Mouse (Mus musculus) frontal cortex, postnatal 14 days (tissue): Measurements from ENCODE around the gene Cd163.

Source experiments
- DNase-seq, 2 experiments: peaks; one replicate each; pipeline ENCODE4 v3.0.0; 2022; ENCODE audit warnings: low spot score in 2 of 2

Cd163 gene

DNA sequence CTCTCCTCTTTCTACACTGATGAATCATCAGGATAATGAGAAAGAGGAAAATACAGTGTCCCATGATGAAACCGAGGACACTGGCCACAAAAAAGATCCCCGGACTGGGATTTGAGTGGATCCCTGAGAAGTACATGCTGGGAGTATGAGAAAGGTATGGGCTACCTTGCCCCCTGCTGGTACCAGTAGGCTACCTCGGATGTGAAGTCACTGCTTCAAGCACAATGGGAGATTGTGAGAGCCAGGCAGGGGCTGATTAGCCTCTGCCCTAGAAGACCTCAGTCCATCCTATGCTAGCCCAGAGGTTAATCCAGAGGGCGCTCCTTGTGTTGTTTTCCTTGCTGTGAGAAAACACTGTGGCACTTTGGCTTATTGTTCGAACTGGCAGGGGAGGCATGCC lies 59.9 kb downstream of the Cd163 start:
- DNase-seq, result no peak

DNA sequence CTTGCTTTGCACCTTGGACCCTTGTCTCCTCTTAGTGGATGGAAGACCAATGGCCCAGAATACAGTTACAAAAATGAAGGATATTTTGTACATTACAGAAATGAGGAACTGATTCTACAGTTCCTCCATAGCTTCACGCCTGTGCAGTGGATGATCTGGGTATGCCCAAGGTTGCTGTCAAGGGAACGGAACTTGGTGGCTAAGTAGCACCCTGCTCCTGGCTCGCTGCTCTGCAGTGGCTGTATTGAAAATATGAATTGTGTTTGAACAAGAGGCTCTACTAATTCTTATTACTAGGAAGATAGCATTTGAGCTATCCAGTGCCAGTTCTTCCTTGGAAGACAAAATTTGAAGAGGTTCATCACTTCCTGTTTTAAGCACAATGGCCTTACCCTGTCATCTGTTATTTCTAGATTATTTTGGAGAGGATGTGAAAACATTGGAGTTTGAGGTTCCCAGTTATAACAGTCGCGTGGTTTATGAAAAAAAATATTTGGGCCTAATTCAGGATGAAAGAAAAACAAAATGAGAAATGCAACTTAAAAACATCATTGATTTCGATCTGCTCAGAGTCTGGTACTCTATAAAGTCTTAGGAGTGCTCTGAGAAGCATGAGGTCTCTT lies 69.2 kb downstream of the Cd163 start:
- no peak for DNase-seq

DNA sequence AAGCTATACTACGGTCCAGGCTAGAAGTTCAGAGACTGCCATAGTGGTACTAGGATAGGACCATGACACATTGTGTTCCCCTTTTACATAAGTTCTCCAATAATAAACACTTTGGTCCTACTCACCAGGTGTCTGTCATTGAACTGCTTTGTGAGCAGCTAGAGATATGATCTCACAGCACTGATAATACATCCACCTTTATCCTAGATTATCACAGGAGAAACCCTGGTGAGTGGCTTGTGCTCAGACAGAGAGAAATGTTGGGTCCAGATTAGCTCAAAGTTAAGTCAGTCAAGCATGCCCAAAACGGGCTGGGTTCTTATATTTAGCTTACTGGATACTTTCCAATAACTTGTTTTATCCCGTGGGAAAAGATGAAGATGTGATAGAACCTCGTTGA lies 70.2 kb downstream of the Cd163 start:
- DNase-seq, result no peak

DNA sequence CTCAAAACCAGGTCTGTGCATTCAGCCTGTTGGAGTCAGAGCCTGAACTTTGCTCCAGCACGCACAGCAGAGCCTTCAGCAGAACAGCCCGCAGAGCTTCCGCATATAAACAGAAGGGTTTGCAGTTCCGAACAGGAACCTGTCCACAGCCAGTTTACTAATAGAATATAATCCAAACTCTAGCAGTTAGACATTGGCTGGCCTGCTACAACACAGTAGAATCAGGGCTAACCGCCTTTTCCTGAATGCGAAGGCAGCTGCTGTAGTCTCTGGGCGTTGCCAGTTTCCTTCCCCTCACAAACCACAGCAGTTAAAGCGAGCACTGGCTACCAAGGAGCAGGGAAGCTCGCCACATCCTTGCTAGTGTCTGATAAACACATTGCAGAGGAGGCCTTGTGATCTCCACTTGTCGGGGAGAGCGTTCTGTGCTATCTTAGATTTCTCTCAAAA lies 71.0 kb downstream of the Cd163 start:
- no peak for DNase-seq

DNA sequence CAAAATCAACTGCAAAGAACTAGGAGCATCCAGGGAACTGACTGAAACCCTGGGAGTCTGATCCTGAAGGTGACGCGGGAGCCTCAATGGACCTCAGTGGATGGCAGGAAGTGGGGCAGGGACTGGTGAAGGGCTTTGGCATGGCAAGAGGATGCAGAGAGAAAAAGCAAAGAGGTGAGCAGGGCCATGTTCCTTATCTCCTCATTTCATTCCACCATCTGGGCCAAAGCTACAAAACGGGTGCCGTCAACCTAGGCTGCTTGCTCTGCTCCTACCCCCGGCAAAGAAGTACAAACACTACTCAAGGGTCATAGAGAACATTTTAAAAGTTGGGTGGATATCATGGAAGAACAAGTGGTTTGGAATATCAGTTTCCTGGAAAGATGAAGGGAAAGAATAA lies 71.9 kb downstream of the Cd163 start:
- DNase-seq, result no peak

GRCm38 (mm10) chr6:124377494-124378255 lies 73.2 kb downstream of the Cd163 start:
- DNase-seq, result no peak

DNA sequence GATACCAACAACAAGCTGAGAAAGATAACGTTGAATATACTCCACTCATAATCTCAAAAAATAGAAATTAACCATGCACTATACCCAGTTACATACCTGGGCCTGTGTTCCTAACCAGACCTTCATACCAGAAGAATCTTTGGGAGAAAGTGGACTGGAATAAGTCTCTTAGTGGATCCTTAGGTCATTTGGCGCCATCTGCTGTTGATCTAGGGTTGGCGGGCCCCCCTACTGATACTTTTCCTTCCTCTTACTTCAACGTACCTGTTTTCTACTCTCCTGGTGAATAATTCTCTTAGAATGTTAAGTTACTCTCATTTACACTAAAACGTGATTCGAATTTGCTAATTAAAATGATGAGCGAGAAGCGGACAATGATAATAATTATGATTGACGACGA lies 74.9 kb downstream of the Cd163 start:
- peak in 1 of 2 experiments; percentile 68 for DNase-seq
